Mouse (Mus musculus): ENCODE results near the gene Tmem136. TPM values are rescaled to one million over a fixed set of nuclear protein-coding genes. Genes with fewer than 3 reads are reported as not detected.
"Not testable (repeated sequence)": the region's sequence is repeated elsewhere in the genome, so short reads cannot be mapped to it uniquely, and the experiment has no call there.

Gene Tmem136
- total RNA-seq (2021) = 10 to 100 TPM; 19.9 TPM
- long read RNA-seq, experiment 1, transcript Tmem136-201 (3 exons, 3,503 nt) = major isoform, 10 of 14 reads
- long read RNA-seq, experiment 1, partial matches to known transcripts = 0 of 14 reads
- long read RNA-seq, experiment 1, other reads (novel, unspliced or antisense) = 4 of 14 reads
- long read RNA-seq, experiment 2, transcript Tmem136-201 (3 exons, 3,503 nt) = major isoform, 9 of 14 reads
- long read RNA-seq, experiment 2, partial matches to known transcripts = 3 of 14 reads
- long read RNA-seq, experiment 2, other reads (novel, unspliced or antisense) = 1 of 14 reads

GRCm38 (mm10) chr9:43116134-43116996, at the start of gene Tmem136:
Gene Tmem136, minus strand, starts transcription at chr9:43116570.
- peak; percentile 69 to 75 for DNase-seq (ENCODE audit: low spot score in 2 of 2)

GRCm38 (mm10) chr9:43155960-43156359, 39.6 kb upstream of the Tmem136 start:
- no peak for DNase-seq (ENCODE audit: low spot score in 2 of 2)

GRCm38 (mm10) chr9:43151779-43152178, 35.4 kb upstream of the Tmem136 start:
- no peak for DNase-seq (ENCODE audit: low spot score in 2 of 2)

GRCm38 (mm10) chr9:43150957-43151356, 34.6 kb upstream of the Tmem136 start:
- no peak for DNase-seq (ENCODE audit: low spot score in 2 of 2)

- no peak for DNase-seq (ENCODE audit: low spot score in 2 of 2)
Measured at GRCm38 (mm10) chr9:43150075-43150474, 33.7 kb upstream of the Tmem136 start.

GRCm38 (mm10) chr9:43149498-43149897, 33.1 kb upstream of the Tmem136 start:
- DNase-seq (ENCODE audit: low spot score in 2 of 2) = peak in 1 of 2 experiments; percentile 19

- DNase-seq (ENCODE audit: low spot score in 2 of 2) = no peak
Measured at GRCm38 (mm10) chr9:43145196-43145595, 28.8 kb upstream of the Tmem136 start.

- no peak for DNase-seq (ENCODE audit: low spot score in 2 of 2)
Measured at GRCm38 (mm10) chr9:43144206-43144810, 27.9 kb upstream of the Tmem136 start.

GRCm38 (mm10) chr9:43141839-43142238, 25.5 kb upstream of the Tmem136 start:
- peak; percentile 63 to 77 for DNase-seq (ENCODE audit: low spot score in 2 of 2)

- peak in 1 of 2 experiments; percentile 32 for DNase-seq (ENCODE audit: low spot score in 2 of 2)
Measured at GRCm38 (mm10) chr9:43133525-43133924, 17.2 kb upstream of the Tmem136 start.

GRCm38 (mm10) chr9:43132380-43132779, 16.0 kb upstream of the Tmem136 start:
- no peak for DNase-seq (ENCODE audit: low spot score in 2 of 2)

- no peak for DNase-seq (ENCODE audit: low spot score in 2 of 2)
Measured at GRCm38 (mm10) chr9:43131940-43132339, 15.6 kb upstream of the Tmem136 start.

GRCm38 (mm10) chr9:43130684-43131083, 14.3 kb upstream of the Tmem136 start:
- no peak for DNase-seq (ENCODE audit: low spot score in 2 of 2)

- peak; percentile 37 for DNase-seq (ENCODE audit: low spot score in 2 of 2)
Measured at GRCm38 (mm10) chr9:43127101-43127787, 10.9 kb upstream of the Tmem136 start.

GRCm38 (mm10) chr9:43122379-43122778, 6.0 kb upstream of the Tmem136 start:
- no peak for DNase-seq (ENCODE audit: low spot score in 2 of 2)

GRCm38 (mm10) chr9:43121948-43122347, 5.6 kb upstream of the Tmem136 start:
- DNase-seq (ENCODE audit: low spot score in 2 of 2) = not testable (repeated sequence)

- no peak for DNase-seq (ENCODE audit: low spot score in 2 of 2)
Measured at GRCm38 (mm10) chr9:43116997-43117336, 597 bp upstream of the Tmem136 start.

GRCm38 (mm10) chr9:43115431-43116133, 788 bp downstream of the Tmem136 start:
- DNase-seq (ENCODE audit: low spot score in 2 of 2) = peak in 1 of 2 experiments; percentile 55

GRCm38 (mm10) chr9:43114833-43115232, 1.5 kb downstream of the Tmem136 start:
- no peak for DNase-seq (ENCODE audit: low spot score in 2 of 2)

- no peak for DNase-seq (ENCODE audit: low spot score in 2 of 2)
Measured at GRCm38 (mm10) chr9:43110286-43110980, 5.9 kb downstream of the Tmem136 start.
